Mouse (Mus musculus): ENCODE results near the gene Alox12b. TPM values are rescaled to one million over a fixed set of nuclear protein-coding genes. Genes with fewer than 3 reads are reported as not detected.

The Alox12b gene
- polyA plus RNA-seq, 1 experiment from 2014 or later, result 0.59 TPM

DNA sequence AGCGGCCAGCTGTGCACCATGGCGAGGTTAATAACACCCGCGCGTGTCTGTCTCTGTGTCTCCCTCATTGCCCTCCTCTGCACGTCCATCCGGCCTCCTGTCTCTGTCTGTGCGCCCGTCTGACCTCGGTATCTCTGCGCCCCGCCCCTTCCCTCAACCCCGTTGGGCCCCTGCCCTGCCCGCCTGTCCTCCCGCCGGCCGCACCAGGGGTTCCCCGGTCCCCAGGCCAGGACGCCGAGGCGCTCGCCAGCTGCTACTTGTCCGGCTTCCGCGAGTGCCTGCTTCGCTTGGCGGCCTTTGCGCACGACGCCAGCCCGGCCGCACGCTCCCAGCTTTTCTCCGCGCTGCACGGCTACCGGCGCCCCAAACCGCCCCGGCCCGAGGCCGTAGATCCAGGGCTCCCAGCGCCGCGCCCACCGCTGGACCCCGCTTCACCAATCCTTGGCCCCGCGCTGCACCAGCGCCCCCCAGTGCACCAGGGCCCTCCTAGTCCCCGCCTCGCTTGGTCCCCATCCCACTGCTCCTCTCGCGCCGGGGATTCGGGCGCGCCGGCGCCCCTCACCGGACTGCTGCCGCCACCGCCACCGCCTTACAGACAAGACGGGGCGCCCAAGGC, 34.3 kb upstream of the Alox12b start, which contains the start of gene 9130213A22Rik:
9130213A22Rik (minus strand) TSS at position 254 of the 616 bp plus-strand sequence.
- peaks cover 21% of the 10 kb centered on the region for H3K4me1 ChIP-seq (replicated peaks; ENCODE audit: control insufficient read depth, insufficient read depth, low read length)
- H3K36me3 ChIP-seq (replicated peaks; ENCODE audit: control insufficient read depth, insufficient read depth), result no peaks in the 10 kb centered on the region
- peak; percentile 61 for ATAC-seq (ENCODE audit: low FRiP score)
- peak within 1 kb of the TSS; percentile 72 for H3K9ac ChIP-seq
- no peaks in the 10 kb centered on the region for H3K9me3 ChIP-seq (ENCODE audit: control insufficient read depth, low read length)
- peaks cover 19% of the 10 kb centered on the region for H3K27me3 ChIP-seq (ENCODE audit: control insufficient read depth, insufficient read depth, low read length)
- under 1% methylated on average over 58 of the region's 66 CpGs for WGBS
- peak; percentile 74 for DNase-seq (ENCODE audit: low spot score)
- peak within 1 kb of the TSS; percentile 59 for H3K4me3 ChIP-seq (replicated peaks; ENCODE audit: low read length)
- H3K4me2 ChIP-seq (replicated peaks), result peak within 1 kb of the TSS; percentile 98
- peak within 1 kb of the TSS; percentile 1; the same call in 1 of the 2 replicates for H3K27ac ChIP-seq

DNA sequence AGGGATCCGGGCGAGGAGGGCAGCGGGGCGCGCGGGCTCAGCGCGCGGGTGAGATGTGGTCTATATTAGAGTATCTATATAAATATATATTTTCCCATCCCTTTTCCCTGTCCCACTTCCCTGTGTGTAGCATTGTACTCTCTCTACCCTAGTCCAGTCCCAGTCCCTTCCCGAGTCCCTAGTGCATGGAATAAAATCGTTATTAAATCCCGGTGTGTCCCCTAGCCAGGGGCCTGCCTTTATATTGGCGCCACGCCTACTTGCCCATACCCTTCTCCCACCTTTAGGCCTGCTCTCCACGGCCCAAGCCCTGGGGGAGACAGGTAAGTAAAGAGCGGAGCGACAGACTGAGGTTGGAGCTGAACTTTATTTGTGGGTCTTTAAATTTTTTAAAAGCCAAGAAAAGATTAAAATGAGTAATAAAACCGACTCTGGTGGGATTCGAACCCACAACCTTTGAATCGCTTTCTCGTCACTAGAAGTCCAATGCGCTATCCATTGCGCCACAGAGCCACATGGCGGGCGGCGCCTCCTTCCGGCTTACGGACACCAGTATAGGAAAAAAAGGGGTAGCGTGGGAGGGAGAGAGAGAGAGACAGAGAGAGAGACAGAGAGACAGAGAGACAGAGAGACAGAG, 33.6 kb upstream of the Alox12b start:
- H3K9ac ChIP-seq, result peak overlapping the region; percentile 72
- H3K4me1 ChIP-seq (replicated peaks; ENCODE audit: control insufficient read depth, insufficient read depth, low read length), result peaks cover 20% of the 10 kb centered on the region
- no peaks in the 10 kb centered on the region for H3K36me3 ChIP-seq (replicated peaks; ENCODE audit: control insufficient read depth, insufficient read depth)
- peaks cover 19% of the 10 kb centered on the region for H3K27me3 ChIP-seq (ENCODE audit: control insufficient read depth, insufficient read depth, low read length)
- peak overlapping the region; percentile 59 for H3K4me3 ChIP-seq (replicated peaks; ENCODE audit: low read length)
- DNase-seq (ENCODE audit: low spot score), result peak; percentile 94
- under 1% methylated on average over 29 of the region's 29 CpGs for WGBS
- no peaks in the 10 kb centered on the region for H3K9me3 ChIP-seq (ENCODE audit: control insufficient read depth, low read length)
- ATAC-seq (ENCODE audit: low FRiP score), result peak; percentile 4
- peak overlapping the region; percentile 98 for H3K4me2 ChIP-seq (replicated peaks)
- no peak overlapping the region for H3K27ac ChIP-seq

DNA sequence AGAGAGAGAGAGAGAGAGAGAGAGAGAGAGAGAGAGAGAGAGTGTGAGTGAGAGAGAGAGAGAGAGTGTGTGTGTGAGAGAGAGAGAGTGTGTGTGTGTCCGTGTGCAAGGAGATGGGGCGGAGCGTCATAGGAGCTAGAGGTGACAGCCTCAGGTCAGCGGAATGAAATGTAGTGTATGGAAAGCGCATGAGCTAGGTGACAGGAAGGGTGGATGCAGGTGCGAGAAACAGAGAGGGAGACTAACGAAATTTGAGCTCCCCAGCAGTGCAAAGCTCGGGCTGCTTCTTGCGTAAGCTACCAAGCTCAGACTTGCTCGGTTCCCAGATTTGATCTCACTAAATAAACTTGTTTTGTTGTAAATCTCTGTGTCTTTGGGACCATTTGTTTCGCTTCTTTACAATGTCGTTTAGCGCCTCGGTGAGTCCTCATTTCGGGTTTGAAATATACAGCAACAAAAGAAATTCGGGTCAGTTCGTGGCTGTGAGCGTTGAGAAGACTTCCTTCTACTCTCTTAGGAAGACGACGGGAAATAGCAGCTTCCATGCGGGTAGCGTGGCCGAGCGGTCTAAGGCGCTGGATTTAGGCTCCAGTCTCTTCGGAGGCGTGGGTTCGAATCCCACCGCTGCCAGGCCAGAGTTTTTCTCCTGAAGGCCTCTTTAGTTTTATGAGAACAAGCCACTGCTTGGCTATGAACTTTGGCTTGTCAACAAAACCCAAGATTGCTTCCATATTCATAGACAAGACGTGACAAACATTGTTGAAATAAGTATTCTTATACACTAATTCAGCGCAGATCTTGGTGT, 32.9 kb upstream of the Alox12b start:
- H3K4me1 ChIP-seq (replicated peaks; ENCODE audit: control insufficient read depth, insufficient read depth, low read length), result peaks cover 18% of the 10 kb centered on the region
- H3K27ac ChIP-seq, result peak overlapping the region; percentile 70
- ATAC-seq (ENCODE audit: low FRiP score) (peak; percentile 77), DNase-seq (ENCODE audit: low spot score) (peak; percentile 99)
- H3K4me3 ChIP-seq (replicated peaks; ENCODE audit: low read length), result peak overlapping the region; percentile 59
- no peaks in the 10 kb centered on the region for H3K36me3 ChIP-seq (replicated peaks; ENCODE audit: control insufficient read depth, insufficient read depth)
- H3K9ac ChIP-seq, result peak overlapping the region; percentile 60
- H3K9me3 ChIP-seq (ENCODE audit: control insufficient read depth, low read length), result no peaks in the 10 kb centered on the region
- H3K27me3 ChIP-seq (ENCODE audit: control insufficient read depth, insufficient read depth, low read length), result peaks cover 19% of the 10 kb centered on the region
- H3K4me2 ChIP-seq (replicated peaks), result peak overlapping the region; percentile 98
- under 1% methylated on average over 31 of the region's 31 CpGs for WGBS

DNA sequence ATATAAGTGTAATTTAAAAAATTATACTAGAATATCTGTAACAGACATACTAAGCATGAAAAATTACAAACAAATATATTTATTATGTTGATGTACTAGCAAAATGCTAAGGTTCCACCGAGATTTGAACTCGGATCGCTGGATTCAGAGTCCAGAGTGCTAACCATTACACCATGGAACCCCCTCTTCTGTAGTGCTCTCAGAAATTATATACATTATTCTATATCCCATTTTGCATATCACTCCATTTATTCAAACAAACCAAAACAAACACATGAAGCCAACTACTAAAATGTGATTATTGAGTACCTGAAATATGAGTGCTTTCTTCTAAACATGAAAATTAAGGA, 32.3 kb upstream of the Alox12b start:
- Histone ChIP-seq H3K27me3 (ENCODE audit: control insufficient read depth, insufficient read depth, low read length) (peaks cover 19% of the 10 kb centered on the region), H3K27ac (no peak overlapping the region), H3K4me3 (replicated peaks; ENCODE audit: low read length) (peak overlapping the region; percentile 59), H3K36me3 (replicated peaks; ENCODE audit: control insufficient read depth, insufficient read depth) (no peaks in the 10 kb centered on the region), H3K9me3 (ENCODE audit: control insufficient read depth, low read length) (no peaks in the 10 kb centered on the region), H3K9ac (no peak overlapping the region), H3K4me2 (replicated peaks) (peak overlapping the region; percentile 98; the same call in 1 of the 2 replicates), H3K4me1 (replicated peaks; ENCODE audit: control insufficient read depth, insufficient read depth, low read length) (peaks cover 14% of the 10 kb centered on the region)
- ATAC-seq (ENCODE audit: low FRiP score) (peak; percentile 67), DNase-seq (ENCODE audit: low spot score) (peak; percentile 95)
- 0% methylated on average over 3 of the region's 3 CpGs for WGBS

DNA sequence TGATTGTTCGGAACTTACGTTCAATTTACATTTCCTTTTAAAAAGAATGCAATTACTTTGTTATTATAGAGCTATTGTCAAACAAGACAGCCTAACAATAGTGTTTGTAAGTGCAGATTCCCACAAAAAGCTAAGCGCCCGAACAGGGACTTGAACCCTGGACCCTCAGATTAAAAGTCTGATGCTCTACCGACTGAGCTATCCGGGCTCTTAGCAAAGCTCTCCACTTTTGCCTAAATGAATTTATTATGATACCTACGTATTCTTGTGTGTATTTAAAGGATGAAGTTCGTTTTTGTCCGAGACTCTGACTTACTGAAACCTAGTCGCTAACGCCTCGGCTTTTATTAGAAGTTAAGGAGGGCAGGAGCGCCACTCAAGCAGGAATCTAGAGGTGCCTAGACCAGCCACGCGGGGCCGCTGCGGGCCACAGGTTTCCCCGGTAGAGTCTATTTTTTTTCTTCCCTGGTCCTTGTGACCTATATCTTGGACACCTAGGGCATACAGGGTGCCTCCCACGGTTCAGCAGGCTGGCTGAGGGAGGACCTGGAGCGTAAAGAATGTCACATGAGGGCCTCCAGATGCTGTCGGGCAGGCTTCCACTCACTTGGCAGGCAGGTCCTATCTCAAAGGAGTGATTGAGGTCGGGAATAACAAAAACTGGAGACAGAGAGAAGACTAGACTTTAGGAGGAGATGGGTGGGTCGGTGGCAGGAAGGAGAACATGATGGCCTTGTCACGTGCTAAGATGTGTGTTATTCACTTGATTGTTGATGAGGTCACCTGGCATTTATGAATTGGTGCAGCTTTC, 31.5 kb upstream of the Alox12b start:
- no peaks in the 10 kb centered on the region for H3K36me3 ChIP-seq (replicated peaks; ENCODE audit: control insufficient read depth, insufficient read depth)
- H3K27ac ChIP-seq, result peak overlapping the region; percentile 63
- under 1% methylated on average over 24 of the region's 24 CpGs for WGBS
- H3K27me3 ChIP-seq (ENCODE audit: control insufficient read depth, insufficient read depth, low read length), result peaks cover 12% of the 10 kb centered on the region
- H3K4me1 ChIP-seq (replicated peaks; ENCODE audit: control insufficient read depth, insufficient read depth, low read length), result peaks cover 10% of the 10 kb centered on the region
- H3K4me3 ChIP-seq (replicated peaks; ENCODE audit: low read length), result peak overlapping the region; percentile 43
- H3K4me2 ChIP-seq (replicated peaks), result peak overlapping the region; percentile 58
- peak overlapping the region; percentile 53 for H3K9ac ChIP-seq
- ATAC-seq (ENCODE audit: low FRiP score), result peak; percentile 51
- DNase-seq (ENCODE audit: low spot score), result peak; percentile 100
- H3K9me3 ChIP-seq (ENCODE audit: control insufficient read depth, low read length), result no peaks in the 10 kb centered on the region

DNA sequence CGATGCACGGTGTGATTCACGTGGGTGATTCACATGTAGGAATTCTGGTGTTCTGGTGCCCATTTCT, 31.1 kb upstream of the Alox12b start, which contains the start of gene Aloxe3:
Aloxe3 (plus strand) TSS at position 45 of the 67 bp plus-strand sequence.
- Histone ChIP-seq H3K4me3 (replicated peaks; ENCODE audit: low read length) (peak within 1 kb of the TSS; percentile 43), H3K36me3 (replicated peaks; ENCODE audit: control insufficient read depth, insufficient read depth) (no peaks in the 10 kb centered on the region), H3K4me1 (replicated peaks; ENCODE audit: control insufficient read depth, insufficient read depth, low read length) (peaks cover 7% of the 10 kb centered on the region), H3K27ac (peak within 1 kb of the TSS; percentile 63), H3K27me3 (ENCODE audit: control insufficient read depth, insufficient read depth, low read length) (peaks cover 8% of the 10 kb centered on the region; the same call in 1 of the 2 replicates), H3K4me2 (replicated peaks) (peak within 1 kb of the TSS; percentile 58), H3K9ac (peak within 1 kb of the TSS; percentile 53), H3K9me3 (ENCODE audit: control insufficient read depth, low read length) (no peaks in the 10 kb centered on the region)
- DNase-seq (ENCODE audit: low spot score) (no peak), ATAC-seq (ENCODE audit: low FRiP score) (no peak)
- WGBS, result 4% methylated on average over 3 of the region's 3 CpGs

DNA sequence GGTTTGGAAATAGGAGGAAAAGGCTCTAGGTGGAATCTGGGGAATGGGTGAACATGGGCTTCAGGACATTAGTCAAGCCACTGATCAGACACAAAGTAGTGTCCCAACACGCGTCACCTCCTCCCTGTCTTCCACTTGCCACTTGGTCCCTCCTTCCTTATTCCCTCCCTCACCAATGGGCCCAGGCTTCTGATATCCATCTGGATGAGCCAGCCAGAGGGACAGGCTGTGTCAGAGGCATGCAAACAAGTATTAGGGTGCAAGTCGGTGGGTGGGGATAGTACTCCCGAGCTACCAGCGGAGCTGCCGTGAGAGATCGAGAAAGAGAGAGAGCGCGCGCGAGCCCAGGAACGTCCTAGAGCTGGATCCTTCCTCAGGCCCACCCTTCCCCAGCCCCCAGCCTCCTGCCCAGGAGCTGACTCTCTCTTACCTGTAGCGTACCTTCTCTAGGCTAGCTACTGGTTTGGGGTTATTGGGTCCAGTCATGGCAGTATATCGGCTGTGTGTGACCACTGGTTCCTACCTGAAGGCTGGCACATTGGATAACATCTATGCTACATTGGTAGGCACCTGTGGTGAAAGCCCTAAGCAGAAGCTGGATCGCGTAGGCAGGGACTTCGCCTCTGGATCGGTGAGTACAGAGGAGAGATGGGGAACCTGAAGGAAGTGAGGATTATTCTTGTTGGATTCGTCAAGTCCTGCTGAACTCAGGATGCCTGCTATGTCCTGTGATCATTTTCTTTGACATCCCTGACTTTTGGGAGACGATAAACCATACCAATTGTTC, 30.7 kb upstream of the Alox12b start:
- Histone ChIP-seq H3K27ac (peak overlapping the region; percentile 63; the same call in 1 of the 2 replicates), H3K4me2 (replicated peaks) (peak overlapping the region; percentile 58), H3K9me3 (ENCODE audit: control insufficient read depth, low read length) (no peaks in the 10 kb centered on the region), H3K9ac (peak overlapping the region; percentile 53), H3K27me3 (ENCODE audit: control insufficient read depth, insufficient read depth, low read length) (peaks cover 4% of the 10 kb centered on the region; the same call in 1 of the 2 replicates), H3K4me3 (replicated peaks; ENCODE audit: low read length) (peak overlapping the region; percentile 43), H3K36me3 (replicated peaks; ENCODE audit: control insufficient read depth, insufficient read depth) (no peaks in the 10 kb centered on the region), H3K4me1 (replicated peaks; ENCODE audit: control insufficient read depth, insufficient read depth, low read length) (peaks cover 7% of the 10 kb centered on the region)
- WGBS, result 11% methylated on average over 20 of the region's 20 CpGs
- ATAC-seq (ENCODE audit: low FRiP score) (no peak), DNase-seq (ENCODE audit: low spot score) (no peak)

DNA sequence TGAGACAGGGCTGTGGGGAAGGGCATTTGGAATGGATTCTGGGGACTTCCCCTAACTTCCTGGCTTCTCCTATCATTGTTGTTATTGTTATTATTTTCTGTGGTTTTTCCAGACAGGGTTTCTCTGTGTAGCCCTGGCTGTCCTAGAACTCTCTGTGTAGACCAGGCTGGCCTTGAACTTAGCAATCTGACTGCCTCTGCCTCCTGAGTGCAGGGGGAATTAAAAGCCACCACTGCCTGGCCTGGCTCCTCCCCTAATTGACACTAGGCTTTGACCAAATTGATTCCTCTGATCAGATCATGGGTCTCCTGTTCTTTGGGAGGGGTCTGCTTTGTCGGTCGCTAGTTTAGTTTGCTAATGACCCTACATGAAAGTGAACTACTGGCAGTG, 30.1 kb upstream of the Alox12b start:
- ATAC-seq (ENCODE audit: low FRiP score), result no peak
- no peak for DNase-seq (ENCODE audit: low spot score)
- no peak overlapping the region for H3K27ac ChIP-seq

More for the DNA sequence above, 30.1 kb upstream of the Alox12b start:
- Histone ChIP-seq H3K4me1 (replicated peaks; ENCODE audit: control insufficient read depth, insufficient read depth, low read length) (peaks cover 7% of the 10 kb centered on the region; the same call in 1 of the 2 replicates), H3K4me3 (replicated peaks; ENCODE audit: low read length) (peak overlapping the region; percentile 43; the same call in 1 of the 2 replicates), H3K27me3 (ENCODE audit: control insufficient read depth, insufficient read depth, low read length) (no peaks in the 10 kb centered on the region; the same call in 1 of the 2 replicates), H3K9ac (no peak overlapping the region; the same call in 1 of the 2 replicates), H3K36me3 (replicated peaks; ENCODE audit: control insufficient read depth, insufficient read depth) (no peaks in the 10 kb centered on the region), H3K4me2 (replicated peaks) (peak overlapping the region; percentile 58), H3K9me3 (ENCODE audit: control insufficient read depth, low read length) (no peaks in the 10 kb centered on the region)
- 69% methylated on average over 2 of the region's 2 CpGs for WGBS
